Mouse (Mus musculus) hindbrain, embryonic 13.5 days (tissue): Measurements from ENCODE around the gene Pros1. TPM values are rescaled to one million over a fixed set of nuclear protein-coding genes. Genes with fewer than 3 reads are reported as not detected.

Experiments used
- ATAC-seq: fragments of 200-750 bp; cut with Nextera tagmentation; 2 replicates; pipeline ENCODE4 v1.8.0; 2017; ENCODE audit warnings: moderate TSS enrichment; ENCODE audit not compliant: low FRiP score
- H3K27ac ChIP-seq: fragments of 300-500 bp; sonication (generic); 2 replicates; pipeline ENCODE4 v1.5.1; 2015; ENCODE audit warnings: inconsistent platforms, mild to moderate bottlenecking, moderate library complexity
- H3K27me3 ChIP-seq: fragments of 300-500 bp; sonication (generic); 2 replicates; pipeline ENCODE4 v1.6.1; 2015; ENCODE audit warnings: mild to moderate bottlenecking, inconsistent platforms
- H3K36me3 ChIP-seq: fragments of 300-500 bp; sonication (generic); 2 replicates; pipeline ENCODE4 v1.6.1; 2015; ENCODE audit warnings: mild to moderate bottlenecking, inconsistent platforms
- H3K4me1 ChIP-seq: fragments of 300-500 bp; sonication (generic); replicated peaks from 2 replicates; pipeline ENCODE4 v1.6.1; 2015; ENCODE audit warnings: inconsistent platforms
- H3K4me2 ChIP-seq: fragments of 300-500 bp; sonication (generic); 2 replicates; pipeline ENCODE4 v1.6.1; 2015; ENCODE audit warnings: inconsistent platforms, mild to moderate bottlenecking, moderate library complexity
- H3K4me3 ChIP-seq: fragments of 300-500 bp; sonication (generic); 2 replicates; pipeline ENCODE4 v1.5.1; 2015; ENCODE audit warnings: mild to moderate bottlenecking, inconsistent platforms
- H3K9ac ChIP-seq: fragments of 300-500 bp; sonication (generic); 2 replicates; pipeline ENCODE4 v1.6.1; 2015; ENCODE audit warnings: mild to moderate bottlenecking, inconsistent platforms
- H3K9me3 ChIP-seq: fragments of 300-500 bp; sonication (generic); 2 replicates; pipeline ENCODE4 v1.6.1; 2016; ENCODE audit warnings: inconsistent platforms
- WGBS: fragments of 180-500 bp; shearing (Covaris S2); methylation state at CpG from one replicate; pipeline ENCODE4 v1.1.7; 2015; 5-methylcytosine and 5-hydroxymethylcytosine counted together
- microRNA-seq: library from miRNA; unstranded; fragments of <30 nt; microRNA quantifications from one replicate; pipeline ENCODE4, GENCODE M21; 2016
- polyA plus RNA-seq: library from polyadenylated mRNA; unstranded; fragments of >200 nt; fragmentation: Nextera tagmentation; extraction: Ambion mirVana; gene quantifications from 2 replicates; pipeline ENCODE4 v1.2.1, GENCODE M21; 2015

Gene Pros1
- polyA plus RNA-seq, 1 experiment from 2014 or later, result 12.3 TPM

- H3K36me3 ChIP-seq, result no peaks in the 10 kb centered on the region
- no peak overlapping the region for H3K4me2 ChIP-seq
- H3K9me3 ChIP-seq, result no peaks in the 10 kb centered on the region
- no peak overlapping the region for H3K27ac ChIP-seq
- H3K4me3 ChIP-seq, result no peak overlapping the region
- 82% methylated on average over 6 of the region's 6 CpGs for WGBS
- no peak overlapping the region for H3K9ac ChIP-seq
- ATAC-seq, result no peak
- no peaks in the 10 kb centered on the region for H3K27me3 ChIP-seq
- H3K4me1 ChIP-seq, result no peaks in the 10 kb centered on the region
These were observed 110.3 kb downstream of the Pros1 start for GRCm38 (mm10) chr16:62964361-62964763.

GRCm38 (mm10) chr16:62971673-62972332 lies 117.7 kb downstream of the Pros1 start:
- H3K4me3 ChIP-seq, result no peak overlapping the region
- no peaks in the 10 kb centered on the region for H3K9me3 ChIP-seq
- no peak overlapping the region for H3K27ac ChIP-seq
- H3K4me2 ChIP-seq, result no peak overlapping the region
- ATAC-seq, result no peak
- WGBS, result 63% methylated on average over 1 of the region's 1 CpGs
- no peaks in the 10 kb centered on the region for H3K4me1 ChIP-seq
- no peaks in the 10 kb centered on the region for H3K27me3 ChIP-seq
- no peak overlapping the region for H3K9ac ChIP-seq
- no peaks in the 10 kb centered on the region for H3K36me3 ChIP-seq

- no peak overlapping the region for H3K4me3 ChIP-seq
- H3K4me1 ChIP-seq, result no peaks in the 10 kb centered on the region
- no peak overlapping the region for H3K4me2 ChIP-seq
- H3K9ac ChIP-seq, result no peak overlapping the region
- H3K27ac ChIP-seq, result no peak overlapping the region
- 87% methylated on average over 1 of the region's 1 CpGs for WGBS
- no peaks in the 10 kb centered on the region for H3K9me3 ChIP-seq
- no peaks in the 10 kb centered on the region for H3K27me3 ChIP-seq
- no peak for ATAC-seq
- H3K36me3 ChIP-seq, result no peaks in the 10 kb centered on the region
These were observed 120.8 kb downstream of the Pros1 start for GRCm38 (mm10) chr16:62974926-62975325.

Small RNAs within 50 kb of the gene (microRNA-seq; reads per million reads assigned to microRNA genes)
- gene Gm25986, result not detected

Other genes starting within 250 kb of the Pros1 start
- 9.4 and 10.7 TPM in 2 replicates for gene Nsun3, start 67.5 kb upstream of the Pros1 start, polyA plus RNA-seq
- gene Stx19, start 39.6 kb upstream of the Pros1 start, polyA plus RNA-seq, result 0.63 and 0.82 TPM in 2 replicates
- 21.3 and 22.6 TPM in 2 replicates for gene Arl13b, start 7.3 kb upstream of the Pros1 start, polyA plus RNA-seq